Mouse (Mus musculus): ENCODE measurements around the gene Kcnq2.

GRCm38 (mm10) chr2:181174646-181175045 lies 39.5 kb upstream of the Kcnq2 start:
- TF ChIP-seq MAFK (IDR thresholded peaks at IDR 0.05; ENCODE audit: borderline replicate concordance, low read depth, low read length), result no peak
- TF ChIP-seq USF1 (IDR thresholded peaks at IDR 0.05; ENCODE audit: low read depth, low read length), result no peak
- no peak for TF ChIP-seq USF2 (IDR thresholded peaks at IDR 0.05; ENCODE audit: borderline replicate concordance in 1 of 2, insufficient read depth in 1 of 2, low read depth in 1 of 2, low read length in 2 of 2)
- TF ChIP-seq TAL1 (IDR thresholded peaks at IDR 0.05; ENCODE audit: low read length), result no peak
- TF ChIP-seq MAZ (IDR thresholded peaks at IDR 0.05; ENCODE audit: low read depth, low read length), result no peak
- TF ChIP-seq BHLHE40 (IDR thresholded peaks at IDR 0.05; ENCODE audit: borderline replicate concordance, low read depth, low read length), result no peak
- TF ChIP-seq POLR2A (IDR thresholded peaks at IDR 0.05; ENCODE audit: control insufficient read depth in 1 of 2, insufficient read depth in 1 of 2, low read depth in 1 of 2, low read length in 2 of 2, poor library complexity in 1 of 2), result no peak
- no peak for TF ChIP-seq E2F4 (IDR thresholded peaks at IDR 0.05; ENCODE audit: borderline replicate concordance, low read depth, low read length)
- no peak for TF ChIP-seq CTCF (IDR thresholded peaks at IDR 0.05 in 2 of 3, conservative IDR thresholded peaks at IDR 0.05 in 1 of 3; ENCODE audit: control insufficient read depth in 1 of 3, insufficient read depth in 1 of 3, low read depth in 2 of 3, low read length in 3 of 3, poor library complexity in 1 of 3, severe bottlenecking in 1 of 3)
